Mouse (Mus musculus) thymus, adult 2 months (tissue): ENCODE data around the gene Sec61a1. TPM values are rescaled to one million over a fixed set of nuclear protein-coding genes. Genes with fewer than 3 reads are reported as not detected.
A peak's percentile ranks its signal among the peaks of the same experiment; 100 is the strongest.

Source experiments
- DNase-seq: peaks from one replicate; pipeline ENCODE4 v3.0.0; 2021
- H3K27ac ChIP-seq: fragments of 200-500 bp; 2 replicates; pipeline ENCODE4 v1.5.1; 2012; ENCODE audit warnings: low read length, control low read depth; ENCODE audit not compliant: control insufficient read depth, insufficient read depth
- H3K27me3 ChIP-seq: fragments of 200-500 bp; 2 replicates; pipeline ENCODE4 v1.6.1; 2012; ENCODE audit warnings: mild to moderate bottlenecking, low read length, moderate library complexity, mixed read lengths; ENCODE audit not compliant: control insufficient read depth, insufficient read depth
- H3K36me3 ChIP-seq: fragments of 200-500 bp; 2 replicates; pipeline ENCODE4 v1.6.1; 2012; ENCODE audit warnings: mild to moderate bottlenecking, low read length, moderate library complexity; ENCODE audit not compliant: control insufficient read depth, insufficient read depth
- H3K4me1 ChIP-seq: fragments of 200-500 bp; replicated peaks from 2 replicates; pipeline ENCODE4 v1.6.1; 2012; ENCODE audit warnings: low read length; ENCODE audit not compliant: control insufficient read depth, insufficient read depth
- H3K4me3 ChIP-seq: fragments of 200-500 bp; 2 replicates; pipeline ENCODE4 v1.5.1; 2012; ENCODE audit warnings: mild to moderate bottlenecking, low read length, control low read depth, moderate library complexity; ENCODE audit not compliant: control insufficient read depth, insufficient read depth
- CTCF ChIP-seq: fragments of 200-500 bp; IDR thresholded peaks from 2 replicates; pipeline ENCODE4 v1.5.1; 2012; ENCODE audit warnings: mild to moderate bottlenecking, control low read depth, low read length, moderate library complexity, borderline replicate concordance; ENCODE audit not compliant: control insufficient read depth, poor library complexity, insufficient read depth; ENCODE audit errors: extremely low read depth
- POLR2A ChIP-seq: fragments of 200-500 bp; IDR thresholded peaks from 2 replicates; pipeline ENCODE4 v1.6.1; 2012; ENCODE audit warnings: mild to moderate bottlenecking, low read length, control low read depth, moderate library complexity; ENCODE audit not compliant: control insufficient read depth, poor library complexity, insufficient read depth; ENCODE audit errors: extremely low read depth
- WGBS: fragments of 180-500 bp; shearing (Covaris S2); methylation state at CpG from one replicate; pipeline ENCODE4 v1.1.7; 2018; 5-methylcytosine and 5-hydroxymethylcytosine counted together
- polyA plus RNA-seq: library from polyadenylated mRNA; depleted of rRNA; stranded (reverse); fragments of >200 nt; gene quantifications from 2 replicates; pipeline ENCODE4 v1.2.3, GENCODE M21; 2012

Gene Sec61a1
- polyA plus RNA-seq, 1 experiment: 287 TPM

DNA sequence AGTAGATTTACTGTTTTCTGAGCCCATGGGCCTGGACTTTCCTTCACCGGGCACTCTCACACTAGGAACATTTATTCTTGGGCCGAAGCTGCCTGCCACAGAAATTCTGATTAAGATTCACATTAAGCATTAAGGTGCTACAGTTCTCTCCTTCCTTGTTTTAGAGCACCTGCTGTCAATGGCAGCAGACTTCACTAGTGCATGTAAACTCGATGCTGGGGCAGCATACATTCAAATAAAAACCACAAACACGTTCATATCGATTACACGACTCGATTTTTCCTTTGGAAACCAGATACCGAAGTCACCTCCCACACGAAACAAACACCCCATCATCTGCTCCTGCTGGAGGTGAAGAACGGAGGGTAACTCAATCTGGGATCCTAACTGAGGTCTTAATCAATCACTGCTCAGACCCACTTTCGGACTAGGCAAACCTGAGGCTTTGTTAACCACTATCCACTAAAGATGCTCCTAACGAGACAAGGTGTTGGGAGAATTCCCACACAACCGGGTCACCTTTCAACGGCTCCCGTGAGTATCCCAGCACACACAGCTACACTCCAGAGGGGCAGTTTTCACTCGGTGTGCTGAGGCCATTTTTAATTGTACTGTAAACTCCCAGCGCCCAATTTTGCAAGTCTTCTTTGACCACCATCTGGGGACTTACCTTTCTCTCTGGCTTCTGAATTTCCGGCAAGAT is 853 bp downstream of the Sec61a1 start:
- Histone ChIP-seq H3K27me3 (no peaks in the 10 kb centered on the region), H3K4me1 (peaks cover 17% of the 10 kb centered on the region), H3K4me3 (peak overlapping the region; percentile 82), H3K36me3 (peaks cover 18% of the 10 kb centered on the region), H3K27ac (peak overlapping the region; percentile 40)
- TF ChIP-seq CTCF (no peak), POLR2A (no peak)
- 10% methylated on average over 18 of the region's 18 CpGs for WGBS
- no peak for DNase-seq

DNA sequence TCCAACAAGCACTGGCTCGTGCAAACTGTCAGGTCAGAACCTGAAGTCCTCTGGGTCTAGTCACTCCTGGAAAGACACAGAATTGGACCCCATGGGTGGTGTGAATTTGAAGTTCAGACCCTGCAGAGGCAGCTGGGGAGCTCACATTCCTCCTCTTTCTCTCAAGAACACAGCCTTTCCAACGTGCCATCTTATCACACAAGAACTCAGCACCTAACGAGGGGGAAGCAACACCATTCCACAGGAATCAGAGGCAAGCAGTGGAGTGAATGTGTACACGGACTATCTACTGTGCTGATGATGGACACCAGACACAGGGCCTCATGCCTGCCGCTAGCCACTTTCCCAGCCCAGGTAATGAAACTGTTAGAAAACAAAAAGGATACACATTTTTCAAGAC is 2.0 kb downstream of the Sec61a1 start:
- Histone ChIP-seq H3K27ac (no peak overlapping the region), H3K4me1 (peaks cover 14% of the 10 kb centered on the region), H3K4me3 (no peak overlapping the region), H3K27me3 (no peaks in the 10 kb centered on the region), H3K36me3 (peaks cover 30% of the 10 kb centered on the region)
- WGBS: 89% methylated on average over 5 of the region's 5 CpGs
- DNase-seq: no peak
- no peak for TF ChIP-seq POLR2A
- TF ChIP-seq CTCF: no peak

DNA sequence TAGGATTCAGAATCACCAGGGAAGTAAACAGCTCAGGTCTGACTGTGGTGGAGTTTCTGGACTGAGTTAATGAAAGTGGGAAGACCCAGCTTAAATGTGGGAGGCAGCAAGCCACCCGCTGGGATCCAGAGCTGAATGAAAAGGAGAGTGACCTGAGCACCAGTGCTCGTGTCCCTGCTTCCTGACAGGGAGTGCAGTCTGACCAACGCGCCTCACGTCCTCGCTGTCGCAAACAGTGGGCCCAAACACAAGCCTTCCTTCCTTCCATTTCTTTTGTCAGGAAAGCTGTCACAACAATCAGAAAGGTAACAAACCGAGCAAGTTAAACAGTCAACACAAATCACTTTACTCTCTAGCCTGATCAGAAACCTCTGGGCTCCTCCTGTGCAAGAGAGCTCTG is 2.7 kb downstream of the Sec61a1 start:
- H3K36me3 ChIP-seq: peaks cover 37% of the 10 kb centered on the region
- H3K27me3 ChIP-seq: no peaks in the 10 kb centered on the region
- no peak for TF ChIP-seq CTCF
- TF ChIP-seq POLR2A: no peak
- no peak overlapping the region for H3K4me3 ChIP-seq
- H3K4me1 ChIP-seq: peaks cover 14% of the 10 kb centered on the region
- WGBS: 93% methylated on average over 8 of the region's 8 CpGs
- no peak for DNase-seq
- no peak overlapping the region for H3K27ac ChIP-seq

DNA sequence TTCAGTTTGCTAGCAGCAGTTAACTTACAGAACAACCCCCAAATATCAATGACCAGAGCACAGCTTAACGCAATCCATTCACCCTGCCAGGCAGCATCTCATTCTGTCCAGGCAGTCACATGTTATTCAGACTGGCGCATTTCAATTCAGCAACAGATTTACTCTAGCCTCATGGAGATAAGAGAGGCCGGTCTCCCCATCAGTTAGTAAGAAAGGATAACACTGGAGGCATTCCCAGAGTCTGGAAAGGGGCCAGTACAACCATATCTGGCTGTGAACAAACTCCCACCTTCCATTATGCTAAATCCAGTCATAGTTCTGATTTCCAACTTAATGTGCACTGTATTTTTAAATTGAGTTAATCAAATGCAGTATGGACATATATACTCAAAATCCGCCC is 4.2 kb downstream of the Sec61a1 start:
- WGBS: 98% methylated on average over 4 of the region's 4 CpGs
- peaks cover 50% of the 10 kb centered on the region for H3K36me3 ChIP-seq
- H3K27ac ChIP-seq: no peak overlapping the region
- no peak for DNase-seq
- TF ChIP-seq POLR2A (no peak), CTCF (no peak)
- no peak overlapping the region for H3K4me3 ChIP-seq
- no peaks in the 10 kb centered on the region for H3K27me3 ChIP-seq
- H3K4me1 ChIP-seq: peaks cover 14% of the 10 kb centered on the region

DNA sequence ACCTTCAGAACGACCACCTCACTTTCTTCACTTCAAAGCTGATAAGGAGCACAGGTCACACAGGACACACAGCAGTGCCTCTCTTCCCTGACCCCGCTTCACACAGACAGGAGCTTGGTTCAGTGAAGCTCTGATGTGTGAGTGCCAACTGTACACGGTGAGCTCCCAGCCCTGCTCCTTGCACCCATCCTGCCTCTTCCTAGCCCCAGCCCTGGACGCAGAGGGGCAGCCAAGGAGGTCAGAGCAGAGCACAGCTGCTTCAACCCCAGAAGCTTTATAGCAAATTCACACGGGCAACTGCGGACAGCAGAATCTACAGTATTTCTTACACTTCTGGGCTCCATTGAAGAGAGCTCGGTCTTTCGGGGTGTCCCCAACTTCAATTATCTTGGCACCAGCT is 4.7 kb downstream of the Sec61a1 start:
- Histone ChIP-seq H3K4me3 (no peak overlapping the region), H3K36me3 (peaks cover 51% of the 10 kb centered on the region), H3K4me1 (peaks cover 10% of the 10 kb centered on the region), H3K27me3 (no peaks in the 10 kb centered on the region), H3K27ac (no peak overlapping the region)
- WGBS: 97% methylated on average over 8 of the region's 8 CpGs
- no peak for DNase-seq
- no peak for TF ChIP-seq POLR2A

DNA sequence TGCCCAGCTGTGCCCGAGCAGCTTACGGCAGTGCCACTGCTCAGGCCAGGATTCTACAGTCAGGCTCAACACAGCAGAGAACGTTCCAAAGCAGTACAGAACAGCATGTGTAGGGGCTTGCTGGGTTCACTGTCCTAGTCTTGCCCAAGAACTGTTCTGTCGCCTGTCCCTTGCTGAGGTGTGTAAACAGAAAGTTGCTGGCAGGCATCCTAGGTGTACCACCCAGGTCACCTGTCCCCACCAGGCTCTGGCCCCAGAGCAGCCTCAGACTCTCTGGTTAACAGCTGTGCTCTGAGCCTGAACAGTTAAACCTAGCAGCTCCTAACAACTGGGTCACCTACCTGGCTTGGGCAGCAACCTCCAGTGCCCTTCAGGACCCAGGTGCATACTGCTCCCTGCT is 15.7 kb downstream of the Sec61a1 start:
- peaks cover 50% of the 10 kb centered on the region for H3K36me3 ChIP-seq
- H3K27ac ChIP-seq: no peak overlapping the region
- H3K27me3 ChIP-seq: no peaks in the 10 kb centered on the region; the same call in 1 of the 2 replicates
- H3K4me1 ChIP-seq: no peaks in the 10 kb centered on the region; the same call in 1 of the 2 replicates
- no peak for TF ChIP-seq POLR2A
- TF ChIP-seq CTCF: no peak
- DNase-seq: no peak
- H3K4me3 ChIP-seq: no peak overlapping the region
- WGBS: 95% methylated on average over 4 of the region's 4 CpGs

DNA sequence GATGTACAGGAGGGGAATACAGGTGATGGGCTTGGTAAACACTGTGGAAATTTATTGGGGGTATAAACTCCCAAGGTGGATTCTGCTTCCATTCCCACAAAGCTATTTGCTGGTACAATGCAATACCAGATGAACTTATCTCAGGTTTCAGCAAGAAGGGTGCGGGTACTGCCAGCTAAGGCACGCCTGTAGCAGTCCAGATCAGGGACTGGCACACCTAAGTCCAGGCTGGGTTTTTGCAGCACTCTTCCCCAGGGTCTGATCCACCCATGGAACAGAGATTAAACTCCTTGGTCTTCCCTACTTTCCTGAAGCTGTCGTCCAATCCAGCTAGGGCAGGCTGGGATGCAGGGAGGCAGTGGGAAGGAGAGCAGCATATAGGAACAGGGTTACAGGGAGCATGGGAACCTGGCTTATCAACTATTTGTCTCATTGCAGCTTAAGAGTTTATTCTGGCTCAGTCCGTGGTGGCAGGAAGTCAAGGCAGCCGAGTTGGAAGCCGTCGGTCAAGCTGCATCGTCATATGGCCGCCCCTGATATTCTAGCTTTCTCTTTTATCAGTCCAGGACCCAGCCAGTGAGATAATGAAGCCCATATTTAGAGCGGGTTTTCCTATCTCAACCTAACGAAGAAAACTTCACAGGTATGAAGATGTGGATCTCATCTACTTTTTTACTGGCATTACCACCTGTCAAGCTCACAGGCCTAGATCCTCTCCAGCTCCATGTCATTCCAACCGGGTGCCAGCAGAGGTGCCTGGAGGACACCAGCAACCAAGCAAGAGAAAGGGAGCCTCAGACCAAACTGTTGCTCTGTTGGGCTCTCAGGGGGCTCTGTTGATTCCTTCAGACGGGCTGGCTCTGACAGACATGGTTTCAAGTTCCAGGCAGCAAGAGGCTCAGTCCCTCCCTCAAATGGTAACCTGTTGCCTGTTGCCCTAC is 16.4 kb downstream of the Sec61a1 start:
- 90% methylated on average over 13 of the region's 13 CpGs for WGBS
- H3K36me3 ChIP-seq: peaks cover 42% of the 10 kb centered on the region
- H3K27me3 ChIP-seq: no peaks in the 10 kb centered on the region; the same call in 1 of the 2 replicates
- TF ChIP-seq CTCF (no peak), POLR2A (no peak)
- no peak overlapping the region for H3K4me3 ChIP-seq
- no peaks in the 10 kb centered on the region; the same call in 1 of the 2 replicates for H3K4me1 ChIP-seq
- no peak overlapping the region for H3K27ac ChIP-seq
- no peak for DNase-seq
